Mouse (Mus musculus) embryonic facial prominence, embryonic 15.5 days (tissue): ENCODE measurements around the gene Tigd3. TPM values are rescaled to one million over a fixed set of nuclear protein-coding genes. Genes with fewer than 3 reads are reported as not detected.

Experiments
- ATAC-seq: fragments of 200-750 bp; cut with Nextera tagmentation; 2 replicates; pipeline ENCODE4 v1.8.0; 2017; ENCODE audit warnings: low read depth, moderate TSS enrichment; ENCODE audit not compliant: insufficient number of reproducible peaks, low FRiP score, low TSS enrichment
- H3K27ac ChIP-seq: fragments of 300-500 bp; sonication (generic); replicated peaks from 2 replicates; pipeline ENCODE4 v1.5.1; 2015; ENCODE audit warnings: mild to moderate bottlenecking, inconsistent platforms
- H3K27me3 ChIP-seq: fragments of 300-500 bp; sonication (generic); 2 replicates; pipeline ENCODE4 v1.6.1; 2015; ENCODE audit warnings: inconsistent platforms
- H3K36me3 ChIP-seq: fragments of 300-500 bp; sonication (generic); 2 replicates; pipeline ENCODE4 v1.6.1; 2015; ENCODE audit warnings: mild to moderate bottlenecking, inconsistent platforms
- H3K4me1 ChIP-seq: fragments of 300-500 bp; sonication (generic); 2 replicates; pipeline ENCODE4 v1.6.1; 2015; ENCODE audit warnings: inconsistent platforms
- H3K4me2 ChIP-seq: fragments of 300-500 bp; sonication (generic); replicated peaks from 2 replicates; pipeline ENCODE4 v1.6.1; 2015; ENCODE audit warnings: mild to moderate bottlenecking, inconsistent platforms
- H3K4me3 ChIP-seq: fragments of 300-500 bp; sonication (generic); replicated peaks from 2 replicates; pipeline ENCODE4 v1.5.1; 2015; ENCODE audit warnings: mild to moderate bottlenecking, inconsistent platforms
- H3K9ac ChIP-seq: fragments of 300-500 bp; sonication (generic); 2 replicates; pipeline ENCODE4 v1.6.1; 2015; ENCODE audit warnings: inconsistent platforms
- H3K9me3 ChIP-seq: fragments of 300-500 bp; sonication (generic); replicated peaks from 2 replicates; pipeline ENCODE4 v1.6.1; 2016; ENCODE audit warnings: inconsistent platforms
- WGBS: fragments of 180-500 bp; shearing (Covaris S2); methylation state at CpG from one replicate; pipeline ENCODE4 v1.1.7; 2015; 5-methylcytosine and 5-hydroxymethylcytosine counted together
- polyA plus RNA-seq: library from polyadenylated mRNA; unstranded; fragments of >200 nt; fragmentation: Nextera tagmentation; extraction: Ambion mirVana; gene quantifications from 2 replicates; pipeline ENCODE4 v1.2.1, GENCODE M21; 2015

Gene Tigd3
- polyA plus RNA-seq, 1 experiment from 2014 or later, result 3.4 TPM

GRCm38 (mm10) chr19:5874391-5874968, 19.5 kb downstream of the Tigd3 start:
- peak overlapping the region; percentile 51; the same call in 1 of the 2 replicates for H3K27ac ChIP-seq
- H3K4me1 ChIP-seq, result peaks cover 59% of the 10 kb centered on the region

DNA sequence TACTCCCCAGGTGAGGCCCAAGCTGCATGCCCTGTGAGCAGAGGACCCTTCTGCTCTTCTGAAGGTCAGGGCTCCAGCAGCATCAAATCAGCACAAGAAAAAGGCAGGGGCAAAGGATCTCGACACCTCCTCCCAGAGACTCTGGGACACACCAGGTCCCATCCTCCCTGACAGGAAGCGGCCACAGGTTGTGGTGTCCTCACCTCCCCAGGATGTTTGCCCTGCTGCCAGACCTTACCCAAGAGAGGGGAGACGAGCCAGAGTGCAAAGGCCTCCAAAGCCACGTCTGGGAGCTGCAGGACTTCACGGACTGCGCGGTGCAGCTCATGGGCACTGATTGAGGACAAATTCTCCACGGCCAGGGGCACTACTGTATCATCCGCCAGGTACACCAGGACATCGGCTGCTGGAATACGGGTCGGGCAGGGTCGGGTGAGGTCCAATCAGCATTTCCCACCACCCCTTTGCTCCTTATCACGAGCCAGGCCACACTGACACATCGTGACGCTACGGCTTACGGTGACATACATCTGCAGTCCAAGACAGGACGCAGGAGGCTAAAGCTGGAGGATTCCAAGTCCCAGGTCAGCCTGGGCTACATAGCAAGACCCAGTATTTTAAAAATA, 20.9 kb downstream of the Tigd3 start:
- ATAC-seq, result no peak
- Histone ChIP-seq H3K4me1 (peaks cover 51% of the 10 kb centered on the region), H3K4me3 (no peak overlapping the region), H3K36me3 (peaks cover 31% of the 10 kb centered on the region), H3K4me2 (no peak overlapping the region), H3K9ac (no peak overlapping the region), H3K27ac (no peak overlapping the region), H3K9me3 (no peaks in the 10 kb centered on the region), H3K27me3 (no peaks in the 10 kb centered on the region)
- 87% methylated on average over 19 of the region's 19 CpGs for WGBS

More at GRCm38 (mm10) chr19:5874391-5874968, 19.5 kb downstream of the Tigd3 start:
- Histone ChIP-seq H3K9ac (peak overlapping the region; percentile 68), H3K4me3 (peak overlapping the region; percentile 82), H3K4me2 (peak overlapping the region; percentile 83), H3K36me3 (peaks cover 16% of the 10 kb centered on the region), H3K27me3 (no peaks in the 10 kb centered on the region), H3K9me3 (no peaks in the 10 kb centered on the region)
- ATAC-seq, result no peak
- 6% methylated on average over 13 of the region's 13 CpGs for WGBS

- Histone ChIP-seq H3K9me3 (no peaks in the 10 kb centered on the region), H3K27me3 (no peaks in the 10 kb centered on the region), H3K36me3 (peaks cover 36% of the 10 kb centered on the region), H3K27ac (no peak overlapping the region), H3K4me1 (peaks cover 46% of the 10 kb centered on the region), H3K4me3 (no peak overlapping the region), H3K9ac (no peak overlapping the region), H3K4me2 (no peak overlapping the region)
- WGBS, result 85% methylated on average over 4 of the region's 4 CpGs
- no peak for ATAC-seq
These were observed 21.4 kb downstream of the Tigd3 start for GRCm38 (mm10) chr19:5872528-5872927.

- Histone ChIP-seq H3K36me3 (peaks cover 43% of the 10 kb centered on the region), H3K9ac (no peak overlapping the region), H3K4me3 (no peak overlapping the region), H3K9me3 (no peaks in the 10 kb centered on the region), H3K4me1 (peaks cover 43% of the 10 kb centered on the region), H3K27me3 (no peaks in the 10 kb centered on the region), H3K4me2 (peak overlapping the region; percentile 17; the same call in 1 of the 2 replicates), H3K27ac (peak overlapping the region; percentile 69)
- ATAC-seq, result no peak
- 47% methylated on average over 6 of the region's 6 CpGs for WGBS
These were observed 22.3 kb downstream of the Tigd3 start for GRCm38 (mm10) chr19:5871683-5872082.

DNA sequence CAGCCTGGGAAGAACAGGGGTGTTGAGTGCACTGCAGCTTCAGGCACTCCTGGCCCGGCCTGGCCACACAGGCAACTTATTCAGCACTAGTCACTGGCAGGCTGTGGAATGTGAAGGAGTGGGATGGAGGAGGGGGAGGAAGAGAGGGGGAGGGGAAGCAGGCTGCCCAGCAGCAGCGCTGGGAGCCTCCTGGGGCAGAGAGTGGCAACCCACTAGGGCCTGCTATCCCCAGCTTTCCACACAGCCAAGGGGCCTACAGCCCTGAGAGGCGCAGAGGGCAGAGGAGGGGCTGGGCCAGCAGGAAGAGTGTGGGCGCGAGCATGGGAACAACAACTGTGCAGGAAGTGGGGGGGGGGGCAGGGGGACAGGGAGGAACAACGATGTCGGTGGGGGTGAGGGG, 22.7 kb downstream of the Tigd3 start:
- peaks cover 43% of the 10 kb centered on the region for H3K4me1 ChIP-seq
- peak overlapping the region; percentile 23; the same call in 1 of the 2 replicates for H3K9ac ChIP-seq
- no peak overlapping the region for H3K4me3 ChIP-seq
- peak; percentile 27; the same call in 1 of the 2 replicates for ATAC-seq
- H3K36me3 ChIP-seq, result peaks cover 47% of the 10 kb centered on the region
- no peaks in the 10 kb centered on the region for H3K27me3 ChIP-seq
- 6% methylated on average over 5 of the region's 7 CpGs for WGBS
- H3K4me2 ChIP-seq, result peak overlapping the region; percentile 17
- no peaks in the 10 kb centered on the region for H3K9me3 ChIP-seq
- H3K27ac ChIP-seq, result peak overlapping the region; percentile 69

- Histone ChIP-seq H3K36me3 (peaks cover 78% of the 10 kb centered on the region), H3K4me2 (no peak overlapping the region), H3K4me3 (no peak overlapping the region), H3K4me1 (peaks cover 24% of the 10 kb centered on the region), H3K27ac (no peak overlapping the region), H3K9me3 (no peaks in the 10 kb centered on the region), H3K9ac (no peak overlapping the region), H3K27me3 (no peaks in the 10 kb centered on the region)
- no peak for ATAC-seq
- 84% methylated on average over 6 of the region's 6 CpGs for WGBS
These were observed 25.9 kb downstream of the Tigd3 start for GRCm38 (mm10) chr19:5868096-5868495.

DNA sequence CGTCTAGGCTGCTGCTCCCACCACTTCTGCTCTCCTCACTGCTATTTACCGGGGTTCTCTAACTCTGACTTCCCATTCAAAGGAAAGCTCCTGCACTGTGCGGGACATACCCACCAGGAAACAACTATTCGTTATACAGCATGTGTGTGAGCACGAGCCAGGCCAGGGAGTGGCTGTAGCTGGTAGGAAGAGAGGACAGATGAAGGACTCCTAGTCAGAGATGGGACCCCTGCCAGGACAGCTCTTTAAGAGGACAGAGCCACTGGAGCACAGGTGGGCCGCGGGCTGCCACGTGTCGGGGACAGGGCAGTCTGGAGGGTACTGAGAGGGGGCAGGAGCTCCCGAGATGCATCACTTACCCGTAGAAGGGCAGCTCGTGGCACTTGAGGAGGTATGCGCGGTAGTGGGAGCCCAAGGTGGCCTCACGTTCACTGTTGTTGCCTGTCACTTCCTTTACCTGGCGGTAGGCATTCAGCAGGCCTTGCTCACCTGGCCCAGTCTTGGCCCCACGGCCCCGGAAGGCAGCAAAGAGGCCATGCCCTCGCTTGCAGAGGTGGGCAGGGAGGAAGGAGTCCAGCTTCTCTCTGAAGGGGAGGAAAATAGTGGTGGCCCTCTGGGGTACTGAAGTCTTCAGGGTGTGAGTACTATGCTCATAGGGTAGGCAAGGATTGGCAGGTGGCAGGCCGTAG, 29.1 kb downstream of the Tigd3 start:
- no peak overlapping the region for H3K4me3 ChIP-seq
- peaks cover 96% of the 10 kb centered on the region for H3K36me3 ChIP-seq
- no peak for ATAC-seq
- H3K4me1 ChIP-seq, result no peaks in the 10 kb centered on the region
- H3K4me2 ChIP-seq, result no peak overlapping the region
- no peaks in the 10 kb centered on the region for H3K9me3 ChIP-seq
- no peak overlapping the region for H3K27ac ChIP-seq
- no peaks in the 10 kb centered on the region for H3K27me3 ChIP-seq
- WGBS, result 93% methylated on average over 20 of the region's 20 CpGs
- H3K9ac ChIP-seq, result no peak overlapping the region

- Histone ChIP-seq H3K27ac (no peak overlapping the region), H3K9ac (no peak overlapping the region), H3K9me3 (no peaks in the 10 kb centered on the region), H3K4me1 (no peaks in the 10 kb centered on the region), H3K36me3 (peaks cover 96% of the 10 kb centered on the region), H3K4me3 (no peak overlapping the region), H3K4me2 (no peak overlapping the region), H3K27me3 (no peaks in the 10 kb centered on the region)
- 95% methylated on average over 5 of the region's 5 CpGs for WGBS
- no peak for ATAC-seq
These were observed 30.2 kb downstream of the Tigd3 start for GRCm38 (mm10) chr19:5863776-5864175.

DNA sequence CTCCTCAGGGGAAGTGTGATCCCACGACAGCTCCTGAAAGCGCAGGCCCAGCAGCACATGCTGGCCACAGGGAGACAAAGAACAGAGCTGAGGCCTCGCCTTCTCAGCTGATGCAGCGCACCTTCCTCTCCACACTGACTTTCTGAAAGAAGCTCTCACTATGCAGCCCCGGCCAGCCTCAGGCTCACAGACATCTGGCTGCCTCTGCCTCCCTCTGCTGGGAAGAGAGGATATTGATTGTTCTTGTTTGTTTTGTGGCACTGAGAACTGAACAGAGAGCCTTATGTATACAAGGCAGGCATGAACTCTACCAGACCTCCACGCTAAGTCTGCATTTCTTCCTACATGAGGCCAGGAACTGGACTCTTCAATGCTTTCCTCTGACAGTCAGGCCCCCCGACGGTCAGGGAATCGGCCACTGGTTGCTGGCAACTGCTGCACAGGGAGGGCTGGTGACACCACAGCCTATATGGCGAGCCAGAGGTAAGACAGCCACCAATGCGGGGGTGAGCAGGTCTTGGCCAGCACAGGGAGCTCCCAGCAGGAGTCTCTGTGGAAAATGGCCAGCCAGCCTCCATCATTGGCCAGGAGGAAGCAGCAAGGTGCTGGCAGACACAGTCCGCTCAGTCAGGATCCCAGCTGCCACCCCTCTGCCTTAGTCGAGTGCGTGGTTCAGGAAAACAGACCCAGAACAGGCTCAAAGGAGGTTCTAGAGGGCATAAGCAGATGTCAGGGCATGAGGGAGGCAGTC, 31.4 kb downstream of the Tigd3 start:
- Histone ChIP-seq H3K4me2 (no peak overlapping the region), H3K27ac (no peak overlapping the region), H3K4me3 (no peak overlapping the region), H3K36me3 (peaks cover 96% of the 10 kb centered on the region), H3K27me3 (no peaks in the 10 kb centered on the region), H3K9ac (no peak overlapping the region), H3K9me3 (no peaks in the 10 kb centered on the region), H3K4me1 (no peaks in the 10 kb centered on the region)
- 96% methylated on average over 14 of the region's 14 CpGs for WGBS
- no peak for ATAC-seq

- no peak overlapping the region for H3K4me2 ChIP-seq
- H3K9me3 ChIP-seq, result no peaks in the 10 kb centered on the region
- H3K27ac ChIP-seq, result no peak overlapping the region
- H3K4me3 ChIP-seq, result no peak overlapping the region
- no peak overlapping the region for H3K9ac ChIP-seq
- 61% methylated on average over 9 of the region's 9 CpGs for WGBS
- no peak for ATAC-seq
- H3K27me3 ChIP-seq, result no peaks in the 10 kb centered on the region
- peaks cover 82% of the 10 kb centered on the region for H3K36me3 ChIP-seq
- 0 out of 2 replicates have a peak, but pooled peaks cover 2% of the 10 kb centered on the region for H3K4me1 ChIP-seq
These were observed 37.3 kb downstream of the Tigd3 start for GRCm38 (mm10) chr19:5856604-5857003.
